Mouse (Mus musculus): Measurements from ENCODE around the gene Cfi.

DNA sequence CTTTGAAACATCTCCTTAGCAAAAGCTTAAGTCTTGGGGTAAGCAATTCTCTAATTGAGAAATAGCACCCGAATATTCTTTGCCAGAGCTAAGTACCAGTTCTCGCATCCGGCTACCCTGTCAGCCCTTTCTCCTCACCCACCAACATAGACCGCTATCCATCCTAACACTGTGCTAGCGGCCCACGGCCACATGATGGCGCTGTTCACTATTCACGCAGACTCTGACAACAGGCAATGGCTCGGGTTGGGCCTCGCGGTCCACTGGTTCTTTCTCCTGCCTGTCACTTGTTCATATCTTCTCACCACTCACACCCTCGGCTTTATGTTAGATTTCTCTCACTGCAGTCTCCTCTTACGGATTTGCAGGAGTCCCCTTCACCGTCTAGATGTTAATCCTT, 28.0 kb downstream of the Cfi start:
- TF ChIP-seq GATA1 (IDR thresholded peaks at IDR 0.05; ENCODE audit: low read length) (no peak), TAL1 (IDR thresholded peaks at IDR 0.05; ENCODE audit: low read length) (no peak)
